Comparison of ENCODE assay signal across 31 mouse cellular contexts in the genomic region with DNA sequence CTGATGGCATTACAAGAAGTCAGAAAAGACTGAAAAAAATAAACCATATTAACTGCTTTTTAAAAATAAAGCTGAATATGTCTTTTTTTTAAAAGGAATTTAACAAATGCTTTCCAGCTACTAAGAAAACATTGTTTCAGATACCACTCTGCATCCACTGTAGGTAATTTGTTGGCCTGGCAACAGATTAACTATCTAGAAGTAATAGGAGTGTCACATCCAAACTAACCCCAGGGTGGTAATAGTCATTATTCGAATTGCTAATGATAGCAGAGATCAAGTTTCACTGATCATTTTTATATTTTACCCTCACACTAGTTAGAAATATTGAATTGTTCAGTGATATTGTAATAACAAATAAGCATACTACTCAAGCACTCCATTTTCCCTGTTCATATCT.
"Had no signal": no experiment of that assay in that cellular context is flagged by ENCODE, and none has a peak within 500 bp of the region (broad histone marks: within the 10 kb centered on the region; RNA-seq: fewer than 3 reads in every experiment).

No protein-coding gene starts in this region.

- H3K9ac ChIP-seq: limb, embryonic 12.5 days; limb, embryonic 13.5 days; limb, embryonic 15.5 days; liver, embryonic 12.5 days; liver, embryonic 13.5 days; liver, embryonic 14.5 days; liver, embryonic 15.5 days; liver, postnatal 0 days; lung, embryonic 14.5 days; lung, embryonic 15.5 days; midbrain, embryonic 12.5 days; midbrain, embryonic 13.5 days had no signal

- H3K36me3 ChIP-seq: limb, embryonic 10.5 days; limb, embryonic 12.5 days; limb, embryonic 13.5 days; limb, embryonic 15.5 days; liver, embryonic 12.5 days; liver, embryonic 13.5 days; liver, embryonic 15.5 days; lung, embryonic 15.5 days; midbrain, embryonic 10.5 days; midbrain, embryonic 12.5 days; midbrain, embryonic 13.5 days had no signal

- ATAC-seq: liver, embryonic 12.5 days; liver, postnatal 0 days; lung, postnatal 0 days; midbrain, embryonic 13.5 days; midbrain, embryonic 16.5 days had no signal

- H3K27ac ChIP-seq: left cerebral cortex, adult 2 months; limb, embryonic 10.5 days; limb, embryonic 12.5 days; limb, embryonic 13.5 days; limb, embryonic 15.5 days; liver, embryonic 12.5 days; liver, embryonic 13.5 days; liver, embryonic 14.5 days; liver, embryonic 15.5 days; lung, embryonic 15.5 days; macrophage; midbrain, embryonic 10.5 days; midbrain, embryonic 12.5 days; midbrain, embryonic 13.5 days had no signal

- H3K27me3 ChIP-seq: limb, embryonic 12.5 days; limb, embryonic 13.5 days; limb, embryonic 15.5 days; liver, embryonic 12.5 days; liver, embryonic 13.5 days; liver, embryonic 15.5 days; lung, embryonic 15.5 days; megakaryocyte, embryonic 14.5 days; midbrain, embryonic 12.5 days; midbrain, embryonic 13.5 days had no signal

- H3K4me3 ChIP-seq: left cerebral cortex, adult 2 months; limb, embryonic 10.5 days; limb, embryonic 12.5 days; limb, embryonic 13.5 days; limb, embryonic 15.5 days; liver, embryonic 12.5 days; liver, embryonic 13.5 days; liver, embryonic 15.5 days; lung, embryonic 15.5 days; megakaryocyte, embryonic 14.5 days; midbrain, embryonic 10.5 days; midbrain, embryonic 12.5 days; midbrain, embryonic 13.5 days; myocyte had no signal

- H3K9me3 ChIP-seq: limb, embryonic 10.5 days; limb, embryonic 12.5 days; limb, embryonic 13.5 days; limb, embryonic 15.5 days; liver, embryonic 12.5 days; liver, embryonic 13.5 days; liver, embryonic 15.5 days; lung, embryonic 15.5 days; midbrain, embryonic 10.5 days; midbrain, embryonic 12.5 days; midbrain, embryonic 13.5 days had no signal

- DNase-seq: left cerebral cortex, postnatal 4 days; liver; liver, embryonic 13.5 days; liver, postnatal 0 days; lung, adult 18-20 months; lung, adult 2 months; lung, embryonic 14.5 days; lung, postnatal 10 days; lung, postnatal 14 days; lung, postnatal 36 days; lung, postnatal 4 days; midbrain, embryonic 14.5 days had no signal

- H3K4me1 ChIP-seq: limb, embryonic 10.5 days; limb, embryonic 12.5 days; limb, embryonic 13.5 days; limb, embryonic 15.5 days; liver, embryonic 12.5 days; liver, embryonic 13.5 days; liver, embryonic 15.5 days; lung, embryonic 15.5 days; megakaryocyte, embryonic 14.5 days; midbrain, embryonic 10.5 days; midbrain, embryonic 12.5 days; midbrain, embryonic 13.5 days had no signal

- H3K4me2 ChIP-seq: limb, embryonic 12.5 days; limb, embryonic 13.5 days; limb, embryonic 15.5 days; liver, embryonic 11.5 days; liver, embryonic 12.5 days; liver, embryonic 13.5 days; liver, embryonic 15.5 days; lung, embryonic 14.5 days; lung, embryonic 15.5 days; midbrain, embryonic 11.5 days; midbrain, embryonic 12.5 days; midbrain, embryonic 13.5 days had no signal
